Mouse (Mus musculus): ENCODE data around the gene C2cd4c. TPM values are rescaled to one million over a fixed set of nuclear protein-coding genes. Genes with fewer than 3 reads are reported as not detected.

Gene C2cd4c
- polyA plus RNA-seq, 1 experiment from 2014 or later = 0.08 TPM

DNA sequence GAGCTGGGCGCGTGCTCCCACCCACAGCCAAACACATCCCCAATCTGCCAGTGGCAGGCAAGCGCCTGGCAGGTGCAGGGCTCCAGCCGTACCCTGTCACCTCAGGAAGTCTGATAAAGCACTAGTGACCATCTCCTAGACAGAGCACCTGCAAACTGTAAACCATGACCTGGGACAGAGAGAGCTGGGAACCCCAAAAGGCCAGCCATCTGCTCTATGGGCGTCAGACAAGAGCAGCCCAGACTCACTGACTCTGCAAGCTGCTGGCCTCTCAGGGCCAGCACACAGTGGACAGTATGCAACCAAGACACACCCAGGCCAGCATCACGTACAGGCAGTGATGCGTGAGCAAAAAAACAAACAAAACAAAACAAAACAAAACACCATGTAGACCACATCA lies 34.9 kb downstream of the C2cd4c start:
- WGBS = 86% methylated on average over 7 of the region's 7 CpGs
- H3K36me3 ChIP-seq (ENCODE audit: control insufficient read depth, insufficient read depth, low read length) = no peaks in the 10 kb centered on the region

DNA sequence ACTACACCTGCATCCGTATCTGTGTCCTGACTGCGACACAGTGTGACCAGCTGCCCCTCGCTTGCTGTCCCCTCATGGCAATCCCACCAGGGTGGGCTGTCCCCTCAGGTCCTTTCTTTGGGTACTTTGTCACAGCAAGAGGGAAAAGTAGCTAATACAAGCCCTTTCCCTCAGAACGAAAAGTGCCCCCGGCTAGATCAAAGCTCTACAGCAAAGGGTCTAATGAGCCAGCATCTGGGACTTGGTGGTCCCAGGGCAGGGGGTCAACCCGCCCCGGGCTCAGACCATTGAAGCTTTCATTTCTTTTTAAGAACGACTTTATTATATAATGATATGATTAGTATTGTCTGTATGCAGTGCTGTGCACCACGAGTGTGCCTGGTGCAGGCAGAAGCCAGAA lies 35.5 kb downstream of the C2cd4c start:
- H3K9ac ChIP-seq (ENCODE audit: low read length) = no peak overlapping the region
- H3K27ac ChIP-seq (ENCODE audit: low read depth, low read length) = no peak overlapping the region
- H3K4me2 ChIP-seq (ENCODE audit: low read depth) = no peak overlapping the region
- no peak overlapping the region for H3K4me3 ChIP-seq (ENCODE audit: low read depth, low read length)
- no peaks in the 10 kb centered on the region for H3K9me3 ChIP-seq (ENCODE audit: control insufficient read depth, low read length)
- WGBS = 64% methylated on average over 9 of the region's 9 CpGs
- H3K27me3 ChIP-seq (ENCODE audit: control insufficient read depth, insufficient read depth, low read length) = no peaks in the 10 kb centered on the region
- no peak for ATAC-seq (ENCODE audit: insufficient read depth, low FRiP score, low TSS enrichment)
- DNase-seq (ENCODE audit: low spot score) = no peak
- H3K36me3 ChIP-seq (ENCODE audit: control insufficient read depth, insufficient read depth, low read length) = no peaks in the 10 kb centered on the region
- H3K4me1 ChIP-seq (ENCODE audit: control insufficient read depth, insufficient read depth, low read length) = no peaks in the 10 kb centered on the region

More for the DNA sequence above, 34.9 kb downstream of the C2cd4c start:
- Histone ChIP-seq H3K27ac (ENCODE audit: low read depth, low read length) (no peak overlapping the region), H3K4me3 (ENCODE audit: low read depth, low read length) (no peak overlapping the region), H3K9ac (ENCODE audit: low read length) (no peak overlapping the region), H3K27me3 (ENCODE audit: control insufficient read depth, insufficient read depth, low read length) (no peaks in the 10 kb centered on the region), H3K4me2 (ENCODE audit: low read depth) (no peak overlapping the region), H3K4me1 (ENCODE audit: control insufficient read depth, insufficient read depth, low read length) (no peaks in the 10 kb centered on the region), H3K9me3 (ENCODE audit: control insufficient read depth, low read length) (no peaks in the 10 kb centered on the region)
- ATAC-seq (ENCODE audit: insufficient read depth, low FRiP score, low TSS enrichment) = no peak
- DNase-seq (ENCODE audit: low spot score) = no peak

DNA sequence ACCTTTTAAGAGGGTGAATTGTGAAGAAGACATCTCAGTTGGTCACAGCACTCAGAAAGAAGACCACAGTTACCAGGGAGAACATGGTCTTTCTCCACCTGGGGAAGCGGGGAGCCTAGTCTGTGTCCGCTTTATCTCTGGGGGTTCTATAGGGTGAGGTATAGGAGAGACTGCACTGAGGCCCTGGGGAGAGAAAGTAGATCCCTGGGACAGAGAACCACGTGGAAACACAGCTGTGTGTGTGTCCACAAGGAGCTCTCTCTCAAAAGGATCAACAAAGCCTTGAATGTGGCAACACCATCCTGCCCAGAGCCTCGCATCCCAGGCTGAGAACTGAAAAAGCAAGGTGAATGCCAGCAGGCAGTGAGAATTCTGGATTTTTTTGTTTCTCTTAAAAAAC lies 36.4 kb downstream of the C2cd4c start:
- ATAC-seq (ENCODE audit: insufficient read depth, low FRiP score, low TSS enrichment) (no peak), DNase-seq (ENCODE audit: low spot score) (no peak)
- 68% methylated on average over 4 of the region's 4 CpGs for WGBS
- no peaks in the 10 kb centered on the region for H3K4me1 ChIP-seq (ENCODE audit: control insufficient read depth, insufficient read depth, low read length)
- no peaks in the 10 kb centered on the region for H3K36me3 ChIP-seq (ENCODE audit: control insufficient read depth, insufficient read depth, low read length)
- no peaks in the 10 kb centered on the region for H3K27me3 ChIP-seq (ENCODE audit: control insufficient read depth, insufficient read depth, low read length)
- no peak overlapping the region for H3K4me2 ChIP-seq (ENCODE audit: low read depth)
- H3K4me3 ChIP-seq (ENCODE audit: low read depth, low read length) = no peak overlapping the region
- H3K9ac ChIP-seq (ENCODE audit: low read length) = no peak overlapping the region
- no peak overlapping the region for H3K27ac ChIP-seq (ENCODE audit: low read depth, low read length)
- H3K9me3 ChIP-seq (ENCODE audit: control insufficient read depth, low read length) = no peaks in the 10 kb centered on the region

DNA sequence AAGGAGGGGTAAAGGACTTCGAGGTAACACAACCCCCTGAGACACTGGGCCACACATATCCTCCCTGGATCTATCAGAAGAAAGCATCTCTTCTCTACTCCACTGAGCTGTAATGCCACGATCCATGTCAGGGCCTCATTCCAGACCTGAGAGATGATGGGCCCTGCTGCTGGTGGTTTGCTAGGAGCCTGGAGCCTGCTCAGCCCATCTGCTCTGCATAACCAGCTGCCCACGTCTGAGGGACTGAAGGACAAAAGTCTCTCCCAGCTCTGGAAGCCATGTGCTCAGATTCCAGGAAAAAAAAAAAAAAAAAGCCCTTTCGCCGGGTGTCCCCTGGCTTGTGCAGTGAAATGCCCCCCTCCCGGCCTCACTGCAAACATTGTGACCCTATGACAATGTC lies 38.1 kb downstream of the C2cd4c start:
- Histone ChIP-seq H3K9ac (ENCODE audit: low read length) (no peak overlapping the region), H3K9me3 (ENCODE audit: control insufficient read depth, low read length) (no peaks in the 10 kb centered on the region), H3K4me3 (ENCODE audit: low read depth, low read length) (no peak overlapping the region), H3K27ac (ENCODE audit: low read depth, low read length) (no peak overlapping the region), H3K4me1 (ENCODE audit: control insufficient read depth, insufficient read depth, low read length) (no peaks in the 10 kb centered on the region), H3K36me3 (ENCODE audit: control insufficient read depth, insufficient read depth, low read length) (no peaks in the 10 kb centered on the region), H3K4me2 (ENCODE audit: low read depth) (no peak overlapping the region), H3K27me3 (ENCODE audit: control insufficient read depth, insufficient read depth, low read length) (no peaks in the 10 kb centered on the region)
- WGBS = 84% methylated on average over 6 of the region's 6 CpGs
- DNase-seq (ENCODE audit: low spot score) (no peak), ATAC-seq (ENCODE audit: insufficient read depth, low FRiP score, low TSS enrichment) (no peak)

DNA sequence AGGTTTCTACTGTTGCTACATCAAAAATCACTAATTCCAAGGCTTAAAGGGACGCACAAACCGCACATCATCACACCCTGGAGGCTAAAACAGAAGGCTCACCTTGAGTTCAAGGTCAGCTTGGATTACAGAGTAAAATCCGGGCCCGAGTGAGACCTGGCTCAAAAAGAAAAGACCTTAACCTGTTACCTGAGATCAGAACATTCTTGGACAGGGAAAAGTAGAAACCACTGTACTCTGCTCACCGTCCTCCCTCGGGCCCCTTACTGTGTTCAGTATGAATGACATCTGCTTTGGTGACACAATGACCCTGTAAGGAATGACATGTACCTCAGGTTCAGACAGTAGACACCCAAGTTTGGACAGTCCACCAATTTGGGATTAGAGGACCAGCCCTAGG lies 39.0 kb downstream of the C2cd4c start:
- 90% methylated on average over 6 of the region's 6 CpGs for WGBS
- no peak for ATAC-seq (ENCODE audit: insufficient read depth, low FRiP score, low TSS enrichment)
- Histone ChIP-seq H3K9me3 (ENCODE audit: control insufficient read depth, low read length) (no peaks in the 10 kb centered on the region), H3K4me2 (ENCODE audit: low read depth) (no peak overlapping the region), H3K9ac (ENCODE audit: low read length) (no peak overlapping the region), H3K36me3 (ENCODE audit: control insufficient read depth, insufficient read depth, low read length) (no peaks in the 10 kb centered on the region), H3K27ac (ENCODE audit: low read depth, low read length) (no peak overlapping the region), H3K4me1 (ENCODE audit: control insufficient read depth, insufficient read depth, low read length) (no peaks in the 10 kb centered on the region), H3K27me3 (ENCODE audit: control insufficient read depth, insufficient read depth, low read length) (no peaks in the 10 kb centered on the region), H3K4me3 (ENCODE audit: low read depth, low read length) (no peak overlapping the region)
- no peak for DNase-seq (ENCODE audit: low spot score)

DNA sequence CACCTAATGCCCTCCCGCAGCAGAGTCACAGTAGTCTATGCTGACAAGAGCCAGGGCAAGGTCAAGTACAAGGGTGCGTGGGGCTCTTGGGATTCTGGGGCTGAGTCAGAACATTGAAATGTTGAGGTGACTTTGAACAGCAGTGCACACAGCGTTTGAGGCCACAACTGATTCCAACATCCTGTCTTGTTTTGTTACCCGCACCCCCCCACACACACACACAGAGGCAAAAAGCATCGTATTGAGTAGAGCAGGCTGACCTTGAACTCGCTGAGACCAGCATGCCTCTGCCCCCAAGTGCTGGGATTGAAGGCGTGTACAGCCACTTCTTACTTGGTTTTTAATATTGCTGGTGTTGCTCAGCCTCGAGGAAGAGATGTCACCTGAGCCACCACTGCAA lies 39.5 kb downstream of the C2cd4c start:
- Histone ChIP-seq H3K4me2 (ENCODE audit: low read depth) (no peak overlapping the region), H3K4me1 (ENCODE audit: control insufficient read depth, insufficient read depth, low read length) (no peaks in the 10 kb centered on the region), H3K27ac (ENCODE audit: low read depth, low read length) (no peak overlapping the region), H3K36me3 (ENCODE audit: control insufficient read depth, insufficient read depth, low read length) (no peaks in the 10 kb centered on the region), H3K9me3 (ENCODE audit: control insufficient read depth, low read length) (no peaks in the 10 kb centered on the region), H3K9ac (ENCODE audit: low read length) (no peak overlapping the region), H3K27me3 (ENCODE audit: control insufficient read depth, insufficient read depth, low read length) (no peaks in the 10 kb centered on the region), H3K4me3 (ENCODE audit: low read depth, low read length) (no peak overlapping the region)
- 86% methylated on average over 8 of the region's 8 CpGs for WGBS
- ATAC-seq (ENCODE audit: insufficient read depth, low FRiP score, low TSS enrichment) (no peak), DNase-seq (ENCODE audit: low spot score) (no peak)

DNA sequence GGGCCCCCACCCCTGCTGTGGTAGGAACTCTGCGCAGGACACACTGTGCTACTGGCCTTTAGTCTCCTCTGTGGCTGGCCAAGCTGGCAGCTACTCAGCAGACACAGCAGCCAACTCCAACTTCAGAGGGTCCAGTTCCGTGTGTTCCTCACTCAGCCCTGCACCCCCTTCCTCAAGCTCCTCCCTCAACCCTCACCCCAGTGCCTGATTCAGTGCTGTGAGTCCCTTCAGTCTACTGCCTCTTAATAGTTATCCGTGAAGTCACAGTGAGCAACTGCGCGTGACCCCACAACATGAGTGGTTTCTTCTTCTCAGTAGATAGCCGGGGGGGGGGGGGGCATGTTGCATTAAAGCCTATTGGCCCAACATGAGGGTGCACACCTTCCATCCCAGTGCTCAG lies 40.2 kb downstream of the C2cd4c start:
- no peak overlapping the region for H3K9ac ChIP-seq (ENCODE audit: low read length)
- H3K27me3 ChIP-seq (ENCODE audit: control insufficient read depth, insufficient read depth, low read length) = no peaks in the 10 kb centered on the region
- no peak overlapping the region for H3K27ac ChIP-seq (ENCODE audit: low read depth, low read length)
- no peak for DNase-seq (ENCODE audit: low spot score)
- ATAC-seq (ENCODE audit: insufficient read depth, low FRiP score, low TSS enrichment) = no peak
- no peak overlapping the region for H3K4me3 ChIP-seq (ENCODE audit: low read depth, low read length)
- H3K9me3 ChIP-seq (ENCODE audit: control insufficient read depth, low read length) = no peaks in the 10 kb centered on the region
- no peaks in the 10 kb centered on the region for H3K36me3 ChIP-seq (ENCODE audit: control insufficient read depth, insufficient read depth, low read length)
- no peak overlapping the region for H3K4me2 ChIP-seq (ENCODE audit: low read depth)
- no peaks in the 10 kb centered on the region for H3K4me1 ChIP-seq (ENCODE audit: control insufficient read depth, insufficient read depth, low read length)
- 90% methylated on average over 6 of the region's 6 CpGs for WGBS

DNA sequence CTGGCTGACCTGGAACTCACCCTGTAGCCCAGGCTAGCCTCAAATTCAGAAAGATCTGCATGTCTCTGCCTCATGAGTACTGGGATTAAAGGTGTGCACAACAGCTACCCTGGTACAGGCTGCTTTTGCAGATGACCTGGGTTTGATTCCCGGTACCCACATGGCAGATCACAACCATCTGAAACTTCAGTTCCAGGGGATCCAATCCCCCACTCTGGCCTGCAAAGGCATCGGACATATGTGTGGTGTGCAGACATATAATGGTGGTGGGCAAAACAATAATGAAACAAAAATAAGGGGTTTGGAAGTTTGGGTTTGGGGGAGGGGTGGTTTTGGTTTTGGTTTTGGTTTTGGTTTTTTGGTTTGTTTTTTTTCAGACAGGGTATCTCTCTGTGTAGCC lies 42.5 kb downstream of the C2cd4c start:
- H3K9ac ChIP-seq (ENCODE audit: low read length) = no peak overlapping the region
- H3K27ac ChIP-seq (ENCODE audit: low read depth, low read length) = no peak overlapping the region
- H3K4me3 ChIP-seq (ENCODE audit: low read depth, low read length) = no peak overlapping the region
- no peaks in the 10 kb centered on the region for H3K4me1 ChIP-seq (ENCODE audit: control insufficient read depth, insufficient read depth, low read length)
- H3K36me3 ChIP-seq (ENCODE audit: control insufficient read depth, insufficient read depth, low read length) = no peaks in the 10 kb centered on the region
- H3K27me3 ChIP-seq (ENCODE audit: control insufficient read depth, insufficient read depth, low read length) = no peaks in the 10 kb centered on the region
- ATAC-seq (ENCODE audit: insufficient read depth, low FRiP score, low TSS enrichment) (no peak), DNase-seq (ENCODE audit: low spot score) (no peak)
- no peak overlapping the region for H3K4me2 ChIP-seq (ENCODE audit: low read depth)
- no peaks in the 10 kb centered on the region for H3K9me3 ChIP-seq (ENCODE audit: control insufficient read depth, low read length)
- WGBS = 93% methylated on average over 2 of the region's 2 CpGs

DNA sequence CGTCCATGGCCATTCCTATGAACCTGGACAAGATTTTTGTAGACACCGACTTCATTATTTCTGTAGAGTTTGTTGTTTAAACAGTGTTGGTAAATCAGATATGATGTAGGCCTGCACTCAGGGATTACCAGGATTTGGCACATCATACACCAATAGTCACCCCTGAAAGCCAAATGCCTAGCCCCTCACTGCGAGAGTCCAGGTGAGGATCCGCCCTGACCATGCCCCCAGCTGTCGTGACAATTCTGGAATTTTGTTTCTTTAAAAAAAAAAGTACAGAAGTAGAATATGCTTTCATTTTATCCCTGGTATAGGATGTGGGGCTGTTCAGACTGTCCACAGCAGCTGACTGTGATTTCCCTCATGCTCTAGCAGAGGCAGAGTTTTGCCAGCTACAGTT lies 43.9 kb downstream of the C2cd4c start:
- DNase-seq (ENCODE audit: low spot score) (no peak), ATAC-seq (ENCODE audit: insufficient read depth, low FRiP score, low TSS enrichment) (no peak)
- Histone ChIP-seq H3K4me3 (ENCODE audit: low read depth, low read length) (no peak overlapping the region), H3K27ac (ENCODE audit: low read depth, low read length) (no peak overlapping the region), H3K4me1 (ENCODE audit: control insufficient read depth, insufficient read depth, low read length) (no peaks in the 10 kb centered on the region), H3K4me2 (ENCODE audit: low read depth) (no peak overlapping the region), H3K36me3 (ENCODE audit: control insufficient read depth, insufficient read depth, low read length) (no peaks in the 10 kb centered on the region), H3K9me3 (ENCODE audit: control insufficient read depth, low read length) (no peaks in the 10 kb centered on the region), H3K9ac (ENCODE audit: low read length) (no peak overlapping the region), H3K27me3 (ENCODE audit: control insufficient read depth, insufficient read depth, low read length) (no peaks in the 10 kb centered on the region)
- 93% methylated on average over 5 of the region's 5 CpGs for WGBS

Measured in neural tube, embryonic 11.5 days (tissue).